Mouse (Mus musculus): ENCODE data around the gene Ces2g. TPM values are rescaled to one million over a fixed set of nuclear protein-coding genes. Genes with fewer than 3 reads are reported as not detected.

The Ces2g gene
- polyA plus RNA-seq, 1 experiment = not detected

- no peaks in the 10 kb centered on the region for H3K27me3 ChIP-seq (ENCODE audit: control insufficient read depth, insufficient read depth, low read length, poor library complexity, severe bottlenecking)
- no peaks in the 10 kb centered on the region for H3K4me1 ChIP-seq (ENCODE audit: control insufficient read depth, insufficient read depth, low read length)
- no peaks in the 10 kb centered on the region for H3K36me3 ChIP-seq (ENCODE audit: control insufficient read depth, insufficient read depth, low read length, poor library complexity, severe bottlenecking)
- no peak for TF ChIP-seq EP300 (IDR thresholded peaks at IDR 0.05; ENCODE audit: insufficient read depth, low read depth, low read length)
- no peak within 1 kb of the TSS for H3K9ac ChIP-seq (ENCODE audit: low read depth, poor library complexity, severe bottlenecking)
- H3K27ac ChIP-seq (ENCODE audit: insufficient read depth, low read length) = no peak within 1 kb of the TSS
- peaks cover 12% of the 10 kb centered on the region for H3K9me3 ChIP-seq (replicated peaks; ENCODE audit: control insufficient read depth, insufficient read depth, low read length, poor library complexity, severe bottlenecking)
- H3K4me3 ChIP-seq (ENCODE audit: low read depth, low read length) = no peak within 1 kb of the TSS
These were observed 39.1 kb downstream of the Ces2g start, which contains the start of gene Ces2h for GRCm38 (mm10) chr8:105000586-105000985. Gene Ces2h (plus strand): TSS chr8:105000853.

DNA sequence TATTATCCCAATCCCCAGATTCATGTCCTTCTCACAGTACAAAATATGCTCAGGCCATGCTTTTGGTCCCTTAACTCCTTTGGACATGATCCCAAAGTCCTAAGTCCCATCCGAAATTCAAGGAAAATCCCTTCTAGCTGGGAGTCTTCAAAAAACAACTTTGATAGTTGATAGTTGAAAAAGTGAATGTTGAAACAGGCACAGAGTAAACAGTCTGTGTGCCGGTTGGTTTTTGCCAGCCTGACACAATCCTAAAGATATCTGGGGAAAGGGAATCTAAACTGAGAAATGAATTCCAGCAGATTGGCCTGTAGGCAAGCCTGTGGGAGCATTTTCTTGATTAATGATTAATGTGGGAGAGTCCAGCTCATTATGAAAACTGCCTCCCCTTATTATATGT is 48.5 kb downstream of the Ces2g start:
- H3K27me3 ChIP-seq (ENCODE audit: control insufficient read depth, insufficient read depth, low read length, poor library complexity, severe bottlenecking) = no peaks in the 10 kb centered on the region
- no peaks in the 10 kb centered on the region for H3K36me3 ChIP-seq (ENCODE audit: control insufficient read depth, insufficient read depth, low read length, poor library complexity, severe bottlenecking)
- H3K9me3 ChIP-seq (replicated peaks; ENCODE audit: control insufficient read depth, insufficient read depth, low read length, poor library complexity, severe bottlenecking) = peaks cover 27% of the 10 kb centered on the region
- H3K4me3 ChIP-seq (ENCODE audit: low read depth, low read length) = no peak overlapping the region
- H3K4me1 ChIP-seq (ENCODE audit: control insufficient read depth, insufficient read depth, low read length) = no peaks in the 10 kb centered on the region
- no peak for TF ChIP-seq POLR2A (IDR thresholded peaks at IDR 0.05; ENCODE audit: insufficient read depth, low read length)
- no peak for TF ChIP-seq EP300 (IDR thresholded peaks at IDR 0.05; ENCODE audit: insufficient read depth, low read depth, low read length)
- TF ChIP-seq CTCF (IDR thresholded peaks at IDR 0.05; ENCODE audit: low read depth, low read length) = no peak
- H3K9ac ChIP-seq (ENCODE audit: low read depth, poor library complexity, severe bottlenecking) = no peak overlapping the region
- H3K27ac ChIP-seq (ENCODE audit: insufficient read depth, low read length) = no peak overlapping the region

- Histone ChIP-seq H3K27me3 (ENCODE audit: control insufficient read depth, insufficient read depth, low read length, poor library complexity, severe bottlenecking) (no peaks in the 10 kb centered on the region), H3K4me3 (ENCODE audit: low read depth, low read length) (no peak overlapping the region), H3K9me3 (replicated peaks; ENCODE audit: control insufficient read depth, insufficient read depth, low read length, poor library complexity, severe bottlenecking) (peaks cover 27% of the 10 kb centered on the region), H3K9ac (ENCODE audit: low read depth, poor library complexity, severe bottlenecking) (no peak overlapping the region), H3K4me1 (ENCODE audit: control insufficient read depth, insufficient read depth, low read length) (no peaks in the 10 kb centered on the region), H3K27ac (ENCODE audit: insufficient read depth, low read length) (no peak overlapping the region), H3K36me3 (ENCODE audit: control insufficient read depth, insufficient read depth, low read length, poor library complexity, severe bottlenecking) (no peaks in the 10 kb centered on the region)
- no peak for TF ChIP-seq POLR2A (IDR thresholded peaks at IDR 0.05; ENCODE audit: insufficient read depth, low read length)
- TF ChIP-seq EP300 (IDR thresholded peaks at IDR 0.05; ENCODE audit: insufficient read depth, low read depth, low read length) = no peak
- no peak for TF ChIP-seq CTCF (IDR thresholded peaks at IDR 0.05; ENCODE audit: low read depth, low read length)
These were observed 49.6 kb downstream of the Ces2g start for GRCm38 (mm10) chr8:105011136-105011535.

- Histone ChIP-seq H3K9me3 (replicated peaks; ENCODE audit: control insufficient read depth, insufficient read depth, low read length, poor library complexity, severe bottlenecking) (peaks cover 15% of the 10 kb centered on the region), H3K36me3 (ENCODE audit: control insufficient read depth, insufficient read depth, low read length, poor library complexity, severe bottlenecking) (no peaks in the 10 kb centered on the region)
These were observed 52.9 kb downstream of the Ces2g start for GRCm38 (mm10) chr8:105014391-105014790.

More at GRCm38 (mm10) chr8:105014391-105014790, 52.9 kb downstream of the Ces2g start:
- Histone ChIP-seq H3K4me1 (ENCODE audit: control insufficient read depth, insufficient read depth, low read length) (no peaks in the 10 kb centered on the region), H3K4me3 (ENCODE audit: low read depth, low read length) (no peak overlapping the region), H3K27ac (ENCODE audit: insufficient read depth, low read length) (no peak overlapping the region), H3K9ac (ENCODE audit: low read depth, poor library complexity, severe bottlenecking) (no peak overlapping the region), H3K27me3 (ENCODE audit: control insufficient read depth, insufficient read depth, low read length, poor library complexity, severe bottlenecking) (no peaks in the 10 kb centered on the region)
- TF ChIP-seq EP300 (IDR thresholded peaks at IDR 0.05; ENCODE audit: insufficient read depth, low read depth, low read length) = no peak
- no peak for TF ChIP-seq POLR2A (IDR thresholded peaks at IDR 0.05; ENCODE audit: insufficient read depth, low read length)
- TF ChIP-seq CTCF (IDR thresholded peaks at IDR 0.05; ENCODE audit: low read depth, low read length) = no peak

Other genes with a start within 250 kb of the Ces2g start
- not detected in 2 replicates for gene Ces2a, start 227.7 kb upstream of the Ces2g start, polyA plus RNA-seq (2011; ENCODE audit: insufficient read depth, insufficient read length, low read depth, missing spikeins)
- not detected in 2 replicates for gene Ces2b, start 130.1 kb upstream of the Ces2g start, polyA plus RNA-seq (2011; ENCODE audit: insufficient read depth, insufficient read length, low read depth, missing spikeins)
- gene Ces2c, start 114.7 kb upstream of the Ces2g start, polyA plus RNA-seq (2011; ENCODE audit: insufficient read depth, insufficient read length, low read depth, missing spikeins) = not detected in 2 replicates
- gene Ces2e, start 35.5 kb upstream of the Ces2g start, polyA plus RNA-seq (2011; ENCODE audit: insufficient read depth, insufficient read length, low read depth, missing spikeins) = not detected in 2 replicates
- gene Ces2f, start 14.4 kb upstream of the Ces2g start, polyA plus RNA-seq (2011; ENCODE audit: insufficient read depth, insufficient read length, low read depth, missing spikeins) = 0.15 and 0.16 TPM in 2 replicates
- not detected in 2 replicates for gene Ces2h, start 39.1 kb downstream of the Ces2g start, polyA plus RNA-seq (2011; ENCODE audit: insufficient read depth, insufficient read length, low read depth, missing spikeins)
- gene Ces3a, start 86.9 kb downstream of the Ces2g start, polyA plus RNA-seq (2011; ENCODE audit: insufficient read depth, insufficient read length, low read depth, missing spikeins) = not detected in 2 replicates
- gene Ces3b, start 122.0 kb downstream of the Ces2g start, polyA plus RNA-seq (2011; ENCODE audit: insufficient read depth, insufficient read length, low read depth, missing spikeins) = not detected in 2 replicates
- gene Ces4a, start 170.1 kb downstream of the Ces2g start, polyA plus RNA-seq (2011; ENCODE audit: insufficient read depth, insufficient read length, low read depth, missing spikeins) = not detected in 2 replicates
- gene Cbfb, start 209.0 kb downstream of the Ces2g start, polyA plus RNA-seq (2011; ENCODE audit: insufficient read depth, insufficient read length, low read depth, missing spikeins) = 77.5 and 85.5 TPM in 2 replicates

Measured in ES-Bruce4 (cell line).